Mouse (Mus musculus) olfactory bulb, adult 2 months (tissue): ENCODE measurements around the gene Emg1.

ENCODE experiments used
- CTCF ChIP-seq: fragments of 200-500 bp; IDR thresholded peaks from 2 replicates; pipeline ENCODE4 v1.5.1; 2012; ENCODE audit warnings: low read depth, mild to moderate bottlenecking, low read length, moderate library complexity; ENCODE audit not compliant: insufficient read depth
- POLR2A ChIP-seq: fragments of 200-500 bp; IDR thresholded peaks from 2 replicates; pipeline ENCODE4 v1.6.1; 2012; ENCODE audit warnings: mild to moderate bottlenecking, low read depth, low read length, moderate library complexity; ENCODE audit not compliant: insufficient read depth

DNA sequence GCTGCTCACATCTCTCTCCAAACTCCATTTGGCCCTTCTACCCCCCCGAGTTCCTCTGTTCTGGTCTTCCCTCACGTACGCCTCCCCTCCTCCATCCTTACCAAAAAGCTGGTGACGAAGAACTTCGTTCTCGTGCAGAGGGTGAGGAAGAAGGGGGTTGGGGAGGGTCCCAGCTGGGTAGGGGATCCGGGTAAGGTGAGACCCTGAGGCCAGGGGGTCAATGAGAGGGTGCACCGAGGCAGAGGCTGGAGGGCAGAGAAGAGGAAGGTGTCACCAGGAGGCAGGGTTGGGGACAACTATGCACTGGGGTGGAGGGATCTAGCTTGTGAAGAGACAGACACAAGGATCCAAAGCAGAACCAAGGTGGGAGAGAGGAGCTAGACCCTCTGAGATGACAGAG, 31.7 kb upstream of the Emg1 start:
- TF ChIP-seq CTCF, result no peak
- no peak for TF ChIP-seq POLR2A
